Mouse (Mus musculus) erythroid progenitor cell, adult 5-6 weeks (primary cell): ENCODE results near the gene Bsx. TPM values are rescaled to one million over a fixed set of nuclear protein-coding genes. Genes with fewer than 3 reads are reported as not detected.

Source experiments
- ATAC-seq: replicated peaks from 2 replicates; pipeline ENCODE4 v1.8.0; 2016; ENCODE audit warnings: moderate number of reproducible peaks, mild to moderate bottlenecking, moderate TSS enrichment, inconsistent platforms; ENCODE audit not compliant: poor library complexity, low FRiP score, severe bottlenecking
- total RNA-seq, 2 experiments: library from RNA; stranded (forward) in 1 of 2; stranded (reverse) in 1 of 2; fragments of 150-400 nt in 1 of 2; fragments of 186-747, 209-891 nt in 1 of 2; gene quantifications; 2 replicates each; pipeline versions ENCODE4 v1.2.3 to v1.2.4; 2015 to 2017; ENCODE audit warnings: low replicate concordance in 2 of 2

Gene Bsx
- total RNA-seq, 2 experiments from 2014 or later = not detected

DNA sequence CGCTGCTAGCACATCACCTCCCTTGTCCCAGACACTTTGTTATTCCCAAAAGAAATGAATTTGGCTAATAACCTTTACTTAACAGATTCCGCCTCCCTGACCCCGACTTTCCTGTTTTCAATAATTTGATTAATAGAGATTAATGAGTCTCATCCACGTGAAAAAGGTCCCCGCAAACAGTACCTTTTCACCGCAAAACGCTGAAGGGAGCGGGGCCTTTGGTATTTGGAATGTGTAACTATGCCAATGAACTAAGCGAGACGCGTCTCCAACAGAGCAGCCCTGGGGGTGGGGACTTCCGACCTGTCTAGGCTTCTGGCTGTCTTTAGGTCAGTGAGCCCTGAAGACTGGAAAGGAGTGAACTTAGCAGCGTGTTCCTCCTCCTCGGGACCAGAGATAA is 5.1 kb downstream of the Bsx start:
- no peak for ATAC-seq

GRCm38 (mm10) chr9:40885669-40886068 is 11.7 kb downstream of the Bsx start:
- no peak for ATAC-seq

GRCm38 (mm10) chr9:40889389-40889788 is 15.5 kb downstream of the Bsx start:
- no peak for ATAC-seq

DNA sequence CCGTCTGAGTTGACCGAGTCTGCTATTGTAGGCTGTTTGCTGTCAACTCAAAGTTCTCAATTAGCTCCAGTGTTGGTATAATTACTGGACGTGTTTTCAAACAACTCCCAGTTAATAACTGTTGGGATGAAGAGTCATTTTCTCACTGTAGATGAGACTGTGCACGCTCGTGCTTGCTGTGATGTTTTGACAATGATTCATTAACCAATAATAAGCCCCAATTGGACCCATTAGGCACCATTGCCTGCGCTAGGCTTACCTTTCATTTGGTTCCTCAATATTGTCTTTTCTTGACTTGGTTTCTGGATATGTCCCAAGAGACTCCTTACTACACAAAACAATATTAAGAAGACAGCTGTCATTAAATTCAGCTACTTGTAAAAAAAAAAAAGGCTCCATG is 18.5 kb downstream of the Bsx start:
- ATAC-seq = no peak

DNA sequence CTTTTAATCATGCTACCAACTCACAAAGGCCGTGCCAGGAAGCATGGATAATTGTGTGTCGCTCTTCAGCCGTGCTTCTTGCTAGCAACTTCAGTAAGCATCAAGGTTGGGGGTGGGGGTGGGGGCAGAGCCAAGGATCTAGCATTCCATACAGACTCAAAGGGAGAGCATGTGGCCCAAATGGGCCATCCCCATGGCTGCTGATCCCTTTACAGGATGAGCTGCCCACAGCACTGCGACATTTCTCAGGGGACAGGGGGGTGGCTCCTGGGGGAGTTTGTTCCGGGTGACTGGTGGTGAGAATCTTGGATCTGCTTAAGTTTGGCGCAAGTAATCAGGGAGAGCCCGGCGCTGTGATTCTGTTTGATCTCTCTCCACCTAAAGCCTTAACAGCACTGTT is 33.5 kb downstream of the Bsx start:
- ATAC-seq = no peak

DNA sequence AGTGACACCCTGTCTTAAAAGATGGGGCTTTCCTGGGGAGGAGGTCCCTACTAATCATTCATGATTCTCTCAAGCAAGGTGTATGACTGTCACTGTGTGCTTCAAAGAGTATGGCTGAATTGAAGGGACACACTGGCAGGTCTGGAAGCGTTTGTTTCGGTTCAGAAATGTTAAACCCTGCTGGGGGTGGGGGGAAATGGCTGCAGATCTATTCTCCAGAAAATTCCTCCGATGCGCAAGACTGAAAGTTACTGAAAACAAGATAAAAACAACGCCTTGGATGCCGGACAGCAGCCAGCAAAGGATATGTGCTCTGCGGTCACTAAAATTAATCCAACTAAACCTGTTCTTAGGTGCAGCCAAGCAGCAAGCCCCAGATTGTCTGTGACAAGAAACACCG is 34.5 kb downstream of the Bsx start:
- ATAC-seq = no peak

- no peak for ATAC-seq
Observed at GRCm38 (mm10) chr9:40908915-40909314, 35.0 kb downstream of the Bsx start.

DNA sequence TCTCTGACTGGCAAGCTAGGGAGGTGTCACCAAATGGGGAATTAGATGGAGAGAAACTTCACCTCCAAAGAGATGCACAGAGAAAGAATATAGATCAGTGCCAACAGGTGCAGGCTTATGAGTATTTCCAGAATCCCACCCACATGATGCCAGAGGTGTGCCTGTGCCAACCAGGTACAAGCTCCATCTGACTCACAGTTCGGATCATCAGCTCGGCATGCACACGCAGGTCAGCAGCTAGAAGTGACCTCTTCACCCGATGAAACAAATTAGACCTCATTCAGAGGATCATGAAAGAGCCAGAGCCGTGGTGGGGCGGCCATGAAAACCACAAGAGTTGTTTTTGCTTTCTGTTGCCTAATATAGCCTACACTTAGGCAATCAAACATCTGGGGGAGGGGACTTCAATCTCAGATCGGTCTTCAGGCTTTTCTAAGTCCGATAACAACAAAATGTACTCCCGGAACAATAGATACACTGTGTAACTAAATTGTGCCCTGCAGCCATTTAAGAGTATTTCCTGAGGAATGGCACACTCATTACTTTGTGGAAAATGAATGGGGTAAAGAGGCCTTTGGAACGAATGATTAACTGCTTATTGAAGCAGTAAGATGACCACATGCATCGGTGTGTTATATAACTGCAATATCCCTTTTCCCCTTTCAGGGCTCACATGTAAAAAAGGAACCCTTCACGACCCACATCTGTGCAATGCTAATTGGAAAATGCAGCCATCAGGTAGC is 44.1 kb downstream of the Bsx start:
- ATAC-seq = no peak

DNA sequence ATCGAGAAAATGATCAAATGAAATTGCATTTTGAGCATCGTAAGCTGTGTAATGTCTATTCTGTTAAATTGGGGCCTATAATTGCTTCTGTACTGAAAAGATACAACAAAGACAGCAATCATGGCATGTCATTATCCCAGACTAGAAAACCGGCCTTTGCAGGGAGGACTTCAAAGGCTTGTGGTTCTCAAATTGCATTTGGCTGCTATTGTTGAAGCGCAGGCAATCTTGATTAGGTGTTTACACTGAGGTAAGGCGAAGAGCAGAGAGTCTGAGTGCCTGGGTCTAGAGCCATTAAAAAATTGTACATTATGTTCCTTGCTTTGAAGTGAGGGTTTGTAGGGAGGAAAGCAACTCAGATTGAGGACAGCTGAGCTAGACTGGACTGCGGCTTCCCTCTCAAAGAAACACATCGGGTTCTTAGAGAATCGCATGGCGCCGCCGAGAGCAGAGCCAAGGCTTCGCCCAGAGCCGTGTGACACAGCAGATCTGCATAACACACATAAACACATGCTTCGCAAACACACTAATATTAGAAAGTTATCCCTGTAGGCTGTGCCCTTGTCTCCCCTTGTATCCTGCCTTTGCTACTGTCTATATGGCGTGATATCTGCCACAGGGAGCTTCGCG is 53.5 kb downstream of the Bsx start:
- ATAC-seq = no peak

Other genes with a start within 250 kb of the Bsx start
- gene Gm21915, start 203.5 kb upstream of the Bsx start, total RNA-seq (2015; ENCODE audit: low replicate concordance) = not detected in 2 replicates
- not detected in 2 replicates for gene Gm21915, start 203.5 kb upstream of the Bsx start, total RNA-seq (2017; ENCODE audit: low replicate concordance)
- not detected in 2 replicates for gene Clmp, start 188.2 kb upstream of the Bsx start, total RNA-seq (2015; ENCODE audit: low replicate concordance)
- 1.3 TPM in 1 of 2 replicates, not detected in the other for gene Clmp, start 188.2 kb upstream of the Bsx start, total RNA-seq (2017; ENCODE audit: low replicate concordance)
- gene Hspa8, start 73.1 kb upstream of the Bsx start, total RNA-seq (2015; ENCODE audit: low replicate concordance) = 753 and 884 TPM in 2 replicates
- 686 and 716 TPM in 2 replicates for gene Hspa8, start 73.1 kb upstream of the Bsx start, total RNA-seq (2017; ENCODE audit: low replicate concordance)
- gene Jhy, start 90.0 kb downstream of the Bsx start, total RNA-seq (2015; ENCODE audit: low replicate concordance) = not detected in 2 replicates
- gene Jhy, start 90.0 kb downstream of the Bsx start, total RNA-seq (2017; ENCODE audit: low replicate concordance) = not detected in 2 replicates
- not detected in 2 replicates for gene Crtam, start 130.5 kb downstream of the Bsx start, total RNA-seq (2015; ENCODE audit: low replicate concordance)
- 0.26 TPM in 1 of 2 replicates, not detected in the other for gene Crtam, start 130.5 kb downstream of the Bsx start, total RNA-seq (2017; ENCODE audit: low replicate concordance)